Mouse (Mus musculus) G1E (cell line): ENCODE results near the gene Pamr1.

ENCODE experiments used
- CTCF ChIP-seq: IDR thresholded peaks from 2 replicates; pipeline ENCODE4 v1.5.1; 2012; ENCODE audit warnings: low read depth, low read length, inconsistent platforms, mixed read lengths
- GATA1 ChIP-seq: IDR thresholded peaks from 2 replicates; pipeline ENCODE4 v1.6.1; 2012; ENCODE audit warnings: borderline replicate concordance, low read length, inconsistent platforms, mixed read lengths
- GATA2 ChIP-seq: IDR thresholded peaks from 2 replicates; pipeline ENCODE4 v1.6.1; 2012; ENCODE audit warnings: low read depth, low read length, inconsistent platforms, borderline replicate concordance
- POLR2AphosphoS5 ChIP-seq: IDR thresholded peaks from 2 replicates; pipeline ENCODE4 v1.6.1; 2012; ENCODE audit warnings: low read depth, low read length, inconsistent platforms; ENCODE audit not compliant: insufficient replicate concordance
- TAL1 ChIP-seq: conservative IDR thresholded peaks from 2 replicates; pipeline ENCODE4 v1.6.1; 2012; ENCODE audit warnings: low read depth, low read length, inconsistent platforms, mixed read lengths

GRCm38 (mm10) chr2:102663339-102663738, 113.5 kb downstream of the Pamr1 start:
- no peak for TF ChIP-seq CTCF
- no peak for TF ChIP-seq POLR2AphosphoS5
- no peak for TF ChIP-seq GATA2
- no peak for TF ChIP-seq TAL1
- TF ChIP-seq GATA1: no peak
